Mouse (Mus musculus) stomach, embryonic 14.5 days (tissue): ENCODE data around the gene Fscn3. TPM values are rescaled to one million over a fixed set of nuclear protein-coding genes. Genes with fewer than 3 reads are reported as not detected.
A peak's percentile ranks its signal among the peaks of the same experiment; 100 is the strongest.

Source experiments
- ATAC-seq: fragments of 200-750 bp; cut with Nextera tagmentation; 2 replicates; pipeline ENCODE4 v1.8.0; 2017; ENCODE audit warnings: low read depth, moderate TSS enrichment; ENCODE audit not compliant: insufficient number of reproducible peaks, insufficient read depth, low FRiP score
- H3K27ac ChIP-seq: fragments of 300-500 bp; sonication (generic); 2 replicates; pipeline ENCODE4 v1.5.1; 2014; ENCODE audit warnings: mild to moderate bottlenecking, low read length, moderate library complexity, mixed read lengths
- H3K27me3 ChIP-seq: fragments of 300-500 bp; sonication (generic); 2 replicates; pipeline ENCODE4 v1.6.1; 2014; ENCODE audit warnings: low read length, control low read depth, mixed read lengths; ENCODE audit not compliant: control insufficient read depth, insufficient read depth
- H3K36me3 ChIP-seq: fragments of 300-500 bp; sonication (generic); 2 replicates; pipeline ENCODE4 v1.6.1; 2014; ENCODE audit warnings: mild to moderate bottlenecking, control low read depth, low read length, moderate library complexity, mixed read lengths; ENCODE audit not compliant: control insufficient read depth, insufficient read depth
- H3K4me1 ChIP-seq: fragments of 300-500 bp; sonication (generic); 2 replicates; pipeline ENCODE4 v1.6.1; 2014; ENCODE audit warnings: low read length, control low read depth, mixed read lengths; ENCODE audit not compliant: control insufficient read depth, insufficient read depth
- H3K4me2 ChIP-seq: fragments of 300-500 bp; sonication (generic); replicated peaks from 2 replicates; pipeline ENCODE4 v1.6.1; 2014; ENCODE audit warnings: low read depth, low read length, control low read depth
- H3K4me3 ChIP-seq: fragments of 300-500 bp; sonication (generic); 2 replicates; pipeline ENCODE4 v1.5.1; 2014; ENCODE audit warnings: low read depth, low read length, control low read depth
- H3K9ac ChIP-seq: fragments of 300-500 bp; sonication (generic); replicated peaks from 2 replicates; pipeline ENCODE4 v1.6.1; 2014; ENCODE audit warnings: low read depth, mild to moderate bottlenecking, control low read depth, low read length, moderate library complexity, mixed read lengths
- H3K9me3 ChIP-seq: fragments of 300-500 bp; sonication (generic); 2 replicates; pipeline ENCODE4 v1.6.1; 2016; ENCODE audit warnings: low read depth, low read length, control low read depth; ENCODE audit not compliant: control insufficient read depth
- WGBS: fragments of 180-500 bp; shearing (Covaris S2); extraction: QIAGEN DNeasy Blood & Tissue Kit; methylation state at CpG from one replicate; pipeline ENCODE4 v1.1.7; 2014; 5-methylcytosine and 5-hydroxymethylcytosine counted together
- polyA plus RNA-seq: library from polyadenylated mRNA; unstranded; fragments of >200 nt; fragmentation: Nextera tagmentation; extraction: Ambion mirVana; gene quantifications from 2 replicates; pipeline ENCODE4 v1.2.1, GENCODE M21; 2014

Gene Fscn3
- not detected in 2 replicates for polyA plus RNA-seq

- no peak for ATAC-seq
- no peak within 1 kb of the TSS for H3K27ac ChIP-seq
- 77% methylated on average over 3 of the region's 3 CpGs for WGBS
- H3K9me3 ChIP-seq: no peaks in the 10 kb centered on the region
- peaks cover 8% of the 10 kb centered on the region; the same call in 1 of the 2 replicates for H3K4me1 ChIP-seq
- no peaks in the 10 kb centered on the region for H3K27me3 ChIP-seq
- no peak within 1 kb of the TSS for H3K9ac ChIP-seq
- peaks cover 15% of the 10 kb centered on the region for H3K36me3 ChIP-seq
- no peak within 1 kb of the TSS for H3K4me3 ChIP-seq
- H3K4me2 ChIP-seq: no peak within 1 kb of the TSS
Measured at GRCm38 (mm10) chr6:28427096-28427839, at the start of gene Fscn3. Gene Fscn3, plus strand, starts transcription at chr6:28427789.

GRCm38 (mm10) chr6:28381983-28382382, 45.6 kb upstream of the Fscn3 start:
- Histone ChIP-seq H3K27me3 (no peaks in the 10 kb centered on the region), H3K27ac (no peak overlapping the region), H3K9ac (no peak overlapping the region), H3K36me3 (no peaks in the 10 kb centered on the region), H3K4me2 (no peak overlapping the region), H3K9me3 (no peaks in the 10 kb centered on the region), H3K4me1 (no peaks in the 10 kb centered on the region), H3K4me3 (no peak overlapping the region)
- ATAC-seq: no peak
- WGBS: 53% methylated on average over 4 of the region's 4 CpGs

GRCm38 (mm10) chr6:28385169-28385568, 42.4 kb upstream of the Fscn3 start:
- H3K9ac ChIP-seq: no peak overlapping the region
- no peak overlapping the region for H3K27ac ChIP-seq
- H3K36me3 ChIP-seq: no peaks in the 10 kb centered on the region
- no peaks in the 10 kb centered on the region for H3K9me3 ChIP-seq
- H3K4me1 ChIP-seq: no peaks in the 10 kb centered on the region
- no peaks in the 10 kb centered on the region for H3K27me3 ChIP-seq
- H3K4me2 ChIP-seq: no peak overlapping the region
- no peak for ATAC-seq
- 77% methylated on average over 3 of the region's 3 CpGs for WGBS
- no peak overlapping the region for H3K4me3 ChIP-seq

- WGBS: 69% methylated on average over 3 of the region's 3 CpGs
- no peak overlapping the region for H3K27ac ChIP-seq
- no peak for ATAC-seq
Measured at GRCm38 (mm10) chr6:28389038-28389437, 38.6 kb upstream of the Fscn3 start.

GRCm38 (mm10) chr6:28396051-28396852, 31.3 kb upstream of the Fscn3 start:
- H3K4me3 ChIP-seq: peak overlapping the region; percentile 33; the same call in 1 of the 2 replicates
- peaks cover 3% of the 10 kb centered on the region; the same call in 1 of the 2 replicates for H3K9me3 ChIP-seq
- H3K27ac ChIP-seq: no peak overlapping the region
- H3K36me3 ChIP-seq: no peaks in the 10 kb centered on the region
- H3K27me3 ChIP-seq: no peaks in the 10 kb centered on the region
- WGBS: 29% methylated on average over 15 of the region's 15 CpGs
- H3K4me2 ChIP-seq: peak overlapping the region; percentile 62
- H3K4me1 ChIP-seq: no peaks in the 10 kb centered on the region
- ATAC-seq: no peak
- no peak overlapping the region for H3K9ac ChIP-seq

More at GRCm38 (mm10) chr6:28389038-28389437, 38.6 kb upstream of the Fscn3 start:
- H3K4me1 ChIP-seq: no peaks in the 10 kb centered on the region
- H3K4me3 ChIP-seq: no peak overlapping the region
- no peak overlapping the region for H3K9ac ChIP-seq
- H3K4me2 ChIP-seq: no peak overlapping the region
- no peaks in the 10 kb centered on the region for H3K9me3 ChIP-seq
- no peaks in the 10 kb centered on the region for H3K36me3 ChIP-seq
- H3K27me3 ChIP-seq: no peaks in the 10 kb centered on the region

GRCm38 (mm10) chr6:28396853-28397457, 30.6 kb upstream of the Fscn3 start:
- no peak overlapping the region for H3K9ac ChIP-seq
- H3K36me3 ChIP-seq: no peaks in the 10 kb centered on the region
- WGBS: 3% methylated on average over 19 of the region's 19 CpGs
- H3K27me3 ChIP-seq: no peaks in the 10 kb centered on the region
- H3K27ac ChIP-seq: no peak overlapping the region
- H3K4me1 ChIP-seq: no peaks in the 10 kb centered on the region
- ATAC-seq: no peak
- peak overlapping the region; percentile 62 for H3K4me2 ChIP-seq
- H3K4me3 ChIP-seq: peak overlapping the region; percentile 33
- peaks cover 3% of the 10 kb centered on the region; the same call in 1 of the 2 replicates for H3K9me3 ChIP-seq

GRCm38 (mm10) chr6:28397681-28398203, 29.8 kb upstream of the Fscn3 start, which contains the start of gene Zfp800:
Gene Zfp800, minus strand, starts transcription at chr6:28398005.
- Histone ChIP-seq H3K27me3 (no peaks in the 10 kb centered on the region), H3K9ac (peak within 1 kb of the TSS; percentile 25; the same call in 1 of the 2 replicates), H3K9me3 (peaks cover 3% of the 10 kb centered on the region; the same call in 1 of the 2 replicates), H3K27ac (no peak within 1 kb of the TSS), H3K4me2 (peak within 1 kb of the TSS; percentile 62), H3K36me3 (no peaks in the 10 kb centered on the region), H3K4me3 (peak within 1 kb of the TSS; percentile 33), H3K4me1 (no peaks in the 10 kb centered on the region)
- ATAC-seq: no peak
- 1% methylated on average over 33 of the region's 33 CpGs for WGBS

GRCm38 (mm10) chr6:28398726-28399125, 28.9 kb upstream of the Fscn3 start:
- H3K27ac ChIP-seq: no peak overlapping the region
- no peak overlapping the region for H3K4me2 ChIP-seq
- WGBS: 87% methylated on average over 3 of the region's 3 CpGs
- no peak for ATAC-seq
- no peaks in the 10 kb centered on the region for H3K4me1 ChIP-seq
- no peak overlapping the region for H3K9ac ChIP-seq
- no peaks in the 10 kb centered on the region for H3K36me3 ChIP-seq
- H3K4me3 ChIP-seq: no peak overlapping the region
- H3K9me3 ChIP-seq: peaks cover 3% of the 10 kb centered on the region; the same call in 1 of the 2 replicates
- no peaks in the 10 kb centered on the region for H3K27me3 ChIP-seq
